Mouse (Mus musculus) forebrain, embryonic 11.5 days (tissue): ENCODE results near the gene Zfp433. TPM values are rescaled to one million over a fixed set of nuclear protein-coding genes. Genes with fewer than 3 reads are reported as not detected.
"Not testable (repeated sequence)": the region's sequence is repeated elsewhere in the genome, so short reads cannot be mapped to it uniquely, and the experiment has no call there.

Source experiments
- ATAC-seq: fragments of 200-750 bp; cut with Nextera tagmentation; replicated peaks from 2 replicates; pipeline ENCODE4 v1.8.0; 2017; ENCODE audit warnings: moderate TSS enrichment; ENCODE audit not compliant: low FRiP score
- DNase-seq: peaks from one replicate; pipeline ENCODE4 v3.0.0-alpha.2; 2017; ENCODE audit warnings: low spot score
- H3K27ac ChIP-seq: fragments of 300-500 bp; sonication (generic); 2 replicates; pipeline ENCODE4 v1.5.1; 2014; ENCODE audit warnings: low read depth, low read length
- H3K27me3 ChIP-seq: fragments of 300-500 bp; sonication (generic); 2 replicates; pipeline ENCODE4 v1.6.1; 2014; ENCODE audit warnings: mild to moderate bottlenecking, low read length, mixed read lengths; ENCODE audit not compliant: control insufficient read depth, insufficient read depth
- H3K36me3 ChIP-seq: fragments of 300-500 bp; sonication (generic); 2 replicates; pipeline ENCODE4 v1.6.1; 2014; ENCODE audit warnings: mild to moderate bottlenecking, low read length, moderate library complexity, mixed read lengths; ENCODE audit not compliant: control insufficient read depth, insufficient read depth
- H3K4me1 ChIP-seq: fragments of 300-500 bp; sonication (generic); replicated peaks from 2 replicates; pipeline ENCODE4 v1.6.1; 2014; ENCODE audit warnings: low read length, mixed read lengths; ENCODE audit not compliant: control insufficient read depth, insufficient read depth
- H3K4me2 ChIP-seq: fragments of 300-500 bp; sonication (generic); 2 replicates; pipeline ENCODE4 v1.6.1; 2014; ENCODE audit warnings: low read depth, mild to moderate bottlenecking, low read length, moderate library complexity, mixed read lengths; ENCODE audit not compliant: severe bottlenecking
- H3K4me3 ChIP-seq: fragments of 300-500 bp; sonication (generic); 2 replicates; pipeline ENCODE4 v1.5.1; 2014; ENCODE audit warnings: low read depth, low read length
- H3K9ac ChIP-seq: fragments of 300-500 bp; sonication (generic); 2 replicates; pipeline ENCODE4 v1.6.1; 2014; ENCODE audit warnings: low read length
- H3K9me3 ChIP-seq: fragments of 300-500 bp; sonication (generic); 2 replicates; pipeline ENCODE4 v1.6.1; 2016; ENCODE audit warnings: low read length, mixed read lengths; ENCODE audit not compliant: control insufficient read depth
- WGBS: fragments of 180-500 bp; shearing (Covaris S2); extraction: QIAGEN DNeasy Blood & Tissue Kit; methylation state at CpG from one replicate; pipeline ENCODE4 v1.1.7; 2014; 5-methylcytosine and 5-hydroxymethylcytosine counted together
- polyA plus RNA-seq: library from polyadenylated mRNA; unstranded; fragments of >200 nt; fragmentation: Nextera tagmentation; extraction: Ambion mirVana; gene quantifications from 2 replicates; pipeline ENCODE4 v1.2.1, GENCODE M21; 2014

The Zfp433 gene
- polyA plus RNA-seq: 18.0 and 22.7 TPM in 2 replicates

- H3K4me3 ChIP-seq, H3K27ac ChIP-seq, DNase-seq, H3K4me1 ChIP-seq, H3K9ac ChIP-seq, H3K36me3 ChIP-seq, H3K9me3 ChIP-seq, H3K27me3 ChIP-seq, H3K4me2 ChIP-seq: not testable (repeated sequence)
- WGBS: no CpG with 5 or more reads among the region's 46 CpGs
- peak; percentile 100 for ATAC-seq
These were observed at the start of gene Zfp433 for GRCm38 (mm10) chr10:81704531-81705301. Zfp433 (plus strand) TSS chr10:81704825.

DNA sequence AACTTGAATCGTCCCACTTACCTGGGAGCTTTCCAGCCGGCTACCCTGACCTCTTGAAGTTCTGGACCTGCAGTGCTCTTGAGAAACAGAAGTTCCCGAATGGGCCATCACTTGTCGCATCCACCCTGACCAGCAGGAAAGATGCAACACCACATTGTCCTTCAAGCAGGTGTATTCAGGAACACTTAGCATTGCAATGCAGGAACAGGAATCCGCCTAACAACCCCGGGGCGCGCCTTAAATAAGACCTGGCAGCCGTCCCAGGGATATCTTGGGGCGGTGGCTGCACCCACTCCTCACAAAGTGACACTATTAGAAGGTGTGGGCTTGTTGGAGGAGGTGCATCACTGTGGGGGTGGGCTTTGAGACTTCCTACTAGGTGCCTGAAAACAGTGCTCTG, 49.4 kb upstream of the Zfp433 start:
- no peak overlapping the region for H3K9ac ChIP-seq
- ATAC-seq (no peak), DNase-seq (peak; percentile 33)
- H3K27ac ChIP-seq: no peak overlapping the region
- H3K27me3 ChIP-seq: no peaks in the 10 kb centered on the region
- H3K4me2 ChIP-seq: no peak overlapping the region
- H3K9me3 ChIP-seq: peaks cover 32% of the 10 kb centered on the region
- H3K4me3 ChIP-seq: no peak overlapping the region
- 96% methylated on average over 10 of the region's 10 CpGs for WGBS
- H3K36me3 ChIP-seq: peaks cover 2% of the 10 kb centered on the region; the same call in 1 of the 2 replicates
- no peaks in the 10 kb centered on the region for H3K4me1 ChIP-seq

GRCm38 (mm10) chr10:81656174-81656573, 48.5 kb upstream of the Zfp433 start:
- WGBS: 98% methylated on average over 2 of the region's 2 CpGs
- Histone ChIP-seq H3K27ac (no peak overlapping the region), H3K4me1 (no peaks in the 10 kb centered on the region), H3K9ac (no peak overlapping the region), H3K36me3 (peaks cover 2% of the 10 kb centered on the region; the same call in 1 of the 2 replicates), H3K9me3 (peaks cover 30% of the 10 kb centered on the region), H3K4me3 (no peak overlapping the region), H3K27me3 (no peaks in the 10 kb centered on the region), H3K4me2 (no peak overlapping the region)
- peak; percentile 43 for DNase-seq
- ATAC-seq: no peak

- WGBS: no CpG with 5 or more reads among the region's 18 CpGs
These were observed 17.5 kb upstream of the Zfp433 start for GRCm38 (mm10) chr10:81687114-81687513.

GRCm38 (mm10) chr10:81770506-81771403, 66.1 kb downstream of the Zfp433 start, which contains the start of gene Gm3055:
Gm3055 (minus strand) TSS chr10:81771161.
- H3K27me3 ChIP-seq, H3K9me3 ChIP-seq, H3K36me3 ChIP-seq, H3K9ac ChIP-seq, H3K4me1 ChIP-seq, H3K4me2 ChIP-seq, H3K4me3 ChIP-seq, DNase-seq, H3K27ac ChIP-seq: not testable (repeated sequence)
- peak; percentile 99 for ATAC-seq
- WGBS: no CpG with 5 or more reads among the region's 43 CpGs

More at GRCm38 (mm10) chr10:81687114-81687513, 17.5 kb upstream of the Zfp433 start:
- DNase-seq, H3K4me1 ChIP-seq, H3K4me3 ChIP-seq, H3K36me3 ChIP-seq, H3K9me3 ChIP-seq, H3K27ac ChIP-seq, H3K4me2 ChIP-seq, H3K9ac ChIP-seq, H3K27me3 ChIP-seq, ATAC-seq: not testable (repeated sequence)

GRCm38 (mm10) chr10:81771404-81771777, 66.8 kb downstream of the Zfp433 start:
- H3K4me1 ChIP-seq, H3K9ac ChIP-seq, H3K27me3 ChIP-seq, DNase-seq, H3K4me2 ChIP-seq, H3K36me3 ChIP-seq, H3K9me3 ChIP-seq, H3K27ac ChIP-seq, H3K4me3 ChIP-seq: not testable (repeated sequence)
- WGBS: no CpG with 5 or more reads among the region's 3 CpGs
- peak; percentile 22 for ATAC-seq

Other genes starting within 250 kb of the Zfp433 start
- gene Nfic, start 249.2 kb upstream of the Zfp433 start, polyA plus RNA-seq: 10.5 and 10.8 TPM in 2 replicates
- gene Celf5, start 222.1 kb upstream of the Zfp433 start, polyA plus RNA-seq: 9.7 and 19.6 TPM in 2 replicates
- 71.8 and 72.3 TPM in 2 replicates for gene Ncln, start 208.4 kb upstream of the Zfp433 start, polyA plus RNA-seq
- 0.36 and 0.68 TPM in 2 replicates for gene S1pr4, start 204.7 kb upstream of the Zfp433 start, polyA plus RNA-seq
- 0.45 and 0.68 TPM in 2 replicates for gene Gna15, start 180.6 kb upstream of the Zfp433 start, polyA plus RNA-seq
- 77.1 and 84.5 TPM in 2 replicates for gene Gna11, start 159.6 kb upstream of the Zfp433 start, polyA plus RNA-seq
- 324 and 355 TPM in 2 replicates for gene Aes, start 145.3 kb upstream of the Zfp433 start, polyA plus RNA-seq
- gene Tle2, start 130.3 kb upstream of the Zfp433 start, polyA plus RNA-seq: 7.2 and 8.1 TPM in 2 replicates
- gene Tle6, start 103.8 kb upstream of the Zfp433 start, polyA plus RNA-seq: 3.9 and 7.7 TPM in 2 replicates
- 1.6 and 2.1 TPM in 2 replicates for gene BC025920, start 98.6 kb upstream of the Zfp433 start, polyA plus RNA-seq
- gene Sirt6, start 77.0 kb upstream of the Zfp433 start, polyA plus RNA-seq: 45.0 and 45.5 TPM in 2 replicates
- gene Ankrd24, start 76.3 kb upstream of the Zfp433 start, polyA plus RNA-seq: 3.9 and 4.1 TPM in 2 replicates
- 5.0 and 5.2 TPM in 2 replicates for gene Gm10778, start 55.8 kb upstream of the Zfp433 start, polyA plus RNA-seq
- gene Gm3055, start 66.3 kb downstream of the Zfp433 start, polyA plus RNA-seq: 13.9 and 16.5 TPM in 2 replicates
- gene Gm4767, start 107.4 kb downstream of the Zfp433 start, polyA plus RNA-seq: 3.7 and 3.8 TPM in 2 replicates
- gene Gm32687, start 159.1 kb downstream of the Zfp433 start, polyA plus RNA-seq: 10.2 and 11.7 TPM in 2 replicates
- gene Zfp781, start 225.7 kb downstream of the Zfp433 start, polyA plus RNA-seq: 5.6 and 5.8 TPM in 2 replicates